Mouse (Mus musculus) CH12.LX (cell line): Measurements from ENCODE around the gene Med18. TPM values are rescaled to one million over a fixed set of nuclear protein-coding genes. Genes with fewer than 3 reads are reported as not detected.
"Not testable (repeated sequence)": the region's sequence is repeated elsewhere in the genome, so short reads cannot be mapped to it uniquely, and the experiment has no call there.

ENCODE experiments used
- DNase-seq: peaks from one replicate; pipeline ENCODE4 v3.0.0-alpha.2; 2013; ENCODE audit errors: extremely low read depth
- H3K27ac ChIP-seq: 2 replicates; pipeline ENCODE4 v1.5.1; 2012; ENCODE audit warnings: low read depth, mild to moderate bottlenecking, control low read depth, moderate library complexity; ENCODE audit not compliant: insufficient read depth
- H3K27me3 ChIP-seq: replicated peaks from 2 replicates; pipeline ENCODE3; 2012; ENCODE audit warnings: inconsistent platforms
- H3K36me3 ChIP-seq, 2 experiments: replicated peaks in 1 of 2; 2 replicates each; pipeline versions ENCODE3 to v1.6.1; 2012; ENCODE audit warnings: inconsistent platforms in 1 of 2, low read length in 1 of 2, mild to moderate bottlenecking in 1 of 2, mixed read lengths in 1 of 2, moderate library complexity in 1 of 2; ENCODE audit not compliant: control insufficient read depth in 1 of 2, insufficient read depth in 1 of 2
- H3K4me1 ChIP-seq, 2 experiments: 2 replicates each; pipeline ENCODE4 v1.6.1; 2012; ENCODE audit warnings: inconsistent platforms in 1 of 2, moderate library complexity in 1 of 2; ENCODE audit not compliant: insufficient read depth in 2 of 2, control insufficient read depth in 1 of 2
- H3K4me2 ChIP-seq: 2 replicates; pipeline ENCODE4 v1.6.1; 2012; ENCODE audit warnings: low read depth, mild to moderate bottlenecking, control low read depth; ENCODE audit not compliant: poor library complexity, insufficient read depth, severe bottlenecking
- H3K4me3 ChIP-seq, 3 experiments: fragments of 150-350 bp in 1 of 3; sonication (generic) in 1 of 3; replicated peaks in 1 of 3; 2 replicates each; pipeline versions ENCODE3 to v1.5.1; 2011 to 2012; ENCODE audit warnings: low read depth in 2 of 3, low read length in 2 of 3, mild to moderate bottlenecking in 2 of 3, moderate library complexity in 2 of 3, control low read depth in 1 of 3, improper control_type of control experiment in 1 of 3, inconsistent platforms in 1 of 3, mixed read lengths in 1 of 3; ENCODE audit not compliant: poor library complexity in 1 of 3
- H3K79me2 ChIP-seq: replicated peaks from 2 replicates; pipeline ENCODE4 v1.6.1; 2012; ENCODE audit warnings: mild to moderate bottlenecking, moderate library complexity; ENCODE audit not compliant: control insufficient read depth, poor library complexity, insufficient read depth, severe bottlenecking; ENCODE audit errors: extremely low read depth
- H3K9ac ChIP-seq: 2 replicates; pipeline ENCODE4 v1.6.1; 2012; ENCODE audit warnings: low read depth, mild to moderate bottlenecking, control low read depth, moderate library complexity; ENCODE audit not compliant: insufficient read depth
- H3K9me3 ChIP-seq: replicated peaks from 2 replicates; pipeline ENCODE3; 2012; ENCODE audit warnings: low read length, inconsistent platforms, mixed read lengths
- BHLHE40 ChIP-seq: IDR thresholded peaks from 2 replicates; pipeline ENCODE4 v1.6.1; 2011; ENCODE audit warnings: mild to moderate bottlenecking, low read depth, low read length, improper control_type of control experiment
- CTCF ChIP-seq, 2 experiments: IDR thresholded peaks in 1 of 2; conservative IDR thresholded peaks in 1 of 2; 2 replicates each; pipeline ENCODE4 v1.5.1; 2011 to 2012; ENCODE audit warnings: low read depth in 2 of 2, low read length in 2 of 2, improper control_type of control experiment in 1 of 2, inconsistent platforms in 1 of 2, mild to moderate bottlenecking in 1 of 2, moderate library complexity in 1 of 2
- E2F4 ChIP-seq: IDR thresholded peaks from 2 replicates; pipeline ENCODE4 v1.6.1; 2011; ENCODE audit warnings: low read depth, low read length, improper control_type of control experiment; ENCODE audit not compliant: insufficient replicate concordance
- KAT2A ChIP-seq: IDR thresholded peaks from 2 replicates; pipeline ENCODE4 v1.6.1; 2012; ENCODE audit warnings: low read length, improper control_type of control experiment, inconsistent platforms; ENCODE audit not compliant: insufficient replicate concordance
- MAFK ChIP-seq: IDR thresholded peaks from 2 replicates; pipeline ENCODE4 v1.6.1; 2011; ENCODE audit warnings: low read length, improper control_type of control experiment; ENCODE audit not compliant: insufficient replicate concordance
- MAX ChIP-seq: IDR thresholded peaks from 2 replicates; pipeline ENCODE4 v1.6.1; 2011; ENCODE audit warnings: low read length, improper control_type of control experiment
- MAZ ChIP-seq: IDR thresholded peaks from 2 replicates; pipeline ENCODE4 v1.6.1; 2012; ENCODE audit warnings: low read depth, mild to moderate bottlenecking, inconsistent platforms, low read length, improper control_type of control experiment, moderate library complexity
- MXI1 ChIP-seq: IDR thresholded peaks from 2 replicates; pipeline ENCODE4 v1.6.1; 2011; ENCODE audit warnings: mild to moderate bottlenecking, low read depth, low read length, improper control_type of control experiment
- MYC ChIP-seq: IDR thresholded peaks from 2 replicates; pipeline ENCODE4 v1.6.1; 2011; ENCODE audit warnings: low read depth, mild to moderate bottlenecking, improper control_type of control experiment, low read length
- POLR2AphosphoS2 ChIP-seq: IDR thresholded peaks from 2 replicates; pipeline ENCODE4 v1.6.1; 2011; ENCODE audit warnings: low read depth, low read length, improper control_type of control experiment
- RAD21 ChIP-seq: IDR thresholded peaks from 2 replicates; pipeline ENCODE4 v1.6.1; 2011; ENCODE audit warnings: low read depth, mild to moderate bottlenecking, low read length, improper control_type of control experiment, moderate library complexity
- SMC3 ChIP-seq: IDR thresholded peaks from 2 replicates; pipeline ENCODE4 v1.6.1; 2011; ENCODE audit warnings: low read depth, low read length, improper control_type of control experiment
- TCF12 ChIP-seq: IDR thresholded peaks from 2 replicates; pipeline ENCODE4 v1.6.1; 2014; ENCODE audit warnings: low read depth, mild to moderate bottlenecking, inconsistent platforms, low read length, improper control_type of control experiment
- UBTF ChIP-seq: IDR thresholded peaks from 2 replicates; pipeline ENCODE4 v1.6.1; 2012; ENCODE audit warnings: low read depth, mild to moderate bottlenecking, inconsistent platforms, low read length, improper control_type of control experiment, moderate library complexity
- USF2 ChIP-seq: conservative IDR thresholded peaks from 2 replicates; pipeline ENCODE4 v1.6.1; 2011; ENCODE audit warnings: low read depth, low read length, improper control_type of control experiment
- ZC3H11A ChIP-seq: IDR thresholded peaks from 2 replicates; pipeline ENCODE4 v1.6.1; 2012; ENCODE audit warnings: low read depth, mild to moderate bottlenecking, inconsistent platforms, low read length, improper control_type of control experiment
- ZKSCAN1 ChIP-seq: IDR thresholded peaks from 2 replicates; pipeline ENCODE4 v1.6.1; 2012; ENCODE audit warnings: low read depth, inconsistent platforms, low read length, improper control_type of control experiment, borderline replicate concordance
- ZMIZ1 ChIP-seq: IDR thresholded peaks from 2 replicates; pipeline ENCODE4 v1.6.1; 2012; ENCODE audit warnings: low read depth, mild to moderate bottlenecking, inconsistent platforms, low read length, improper control_type of control experiment
- ZNF384 ChIP-seq: IDR thresholded peaks from 2 replicates; pipeline ENCODE4 v1.6.1; 2012; ENCODE audit warnings: low read depth, low read length, improper control_type of control experiment, inconsistent platforms
- dilution Hi-C: fragments of 300-500 bp; cut with MboI; formaldehyde crosslinking; loops from 2 replicates; pipeline ENCODE4 v1.14.3; 2020; ENCODE audit warnings: low sequenced_read_pairs; ENCODE audit not compliant: extremely low pct_unique_long_range_greater_than_20kb, extremely low pct_ligation_motif_present
- in situ Hi-C: fragments of 300-500 bp; cut with MboI; formaldehyde crosslinking; loops from 3 replicates; pipeline ENCODE4 v1.14.3; 2019; ENCODE audit warnings: low sequenced_read_pairs, low pct_ligation_motif_present, low pct_unique_long_range_greater_than_20kb, mixed read lengths
- polyA plus RNA-seq: library from polyadenylated mRNA; unstranded; fragments of >175 nt; gene quantifications from 2 replicates; pipeline ENCODE4 v1.2.1, GENCODE M21; 2012; ENCODE audit warnings: low read depth; ENCODE audit not compliant: insufficient read length
- total RNA-seq, 2 experiments: library from RNA; depleted of rRNA; stranded (reverse); fragments of 300-350 nt in 1 of 2; fragments of >200 nt in 1 of 2; gene quantifications; 2 replicates each; pipeline ENCODE4 v1.2.3; 2012 to 2014

Med18 gene
- total and polyA plus RNA-seq, 3 experiments, result 12.7 to 17.6 (median 15.5) TPM

GRCm38 (mm10) chr4:132482956-132483608 lies 19.4 kb upstream of the Med18 start:
- Histone ChIP-seq H3K4me1 (peaks cover 0 to 5% of the 10 kb centered on the region in 2 experiments; a peak in 1 of 4 replicates), H3K36me3 (no peaks in the 10 kb centered on the region), H3K9me3 (no peaks in the 10 kb centered on the region), H3K4me2 (no peak overlapping the region), H3K9ac (no peak overlapping the region), H3K27ac (no peak overlapping the region), H3K4me3 (no peak overlapping the region), H3K27me3 (no peaks in the 10 kb centered on the region), H3K79me2 (no peaks in the 10 kb centered on the region)
- in situ Hi-C loops (no loop called here), dilution Hi-C loops (no loop called here)
- no peak for DNase-seq
- TF ChIP-seq UBTF (no peak), CTCF (conservative IDR thresholded peaks at IDR 0.05 in 1 of 2, IDR thresholded peaks at IDR 0.05 in 1 of 2; ENCODE audit: low read depth in 2 of 2, low read length in 2 of 2) (no peak), MYC (no peak), MAZ (no peak), BHLHE40 (no peak), E2F4 (no peak), ZKSCAN1 (no peak), POLR2AphosphoS2 (no peak), TCF12 (no peak), MXI1 (no peak), MAX (no peak), SMC3 (no peak), ZC3H11A (no peak), USF2 (no peak), KAT2A (no peak), MAFK (no peak), RAD21 (no peak), ZMIZ1 (no peak), ZNF384 (no peak)

GRCm38 (mm10) chr4:132482104-132482503 lies 18.4 kb upstream of the Med18 start:
- H3K4me1 ChIP-seq, H3K9ac ChIP-seq, H3K36me3 ChIP-seq, H3K27me3 ChIP-seq, H3K4me3 ChIP-seq, H3K4me2 ChIP-seq, H3K27ac ChIP-seq, dilution Hi-C loops, in situ Hi-C loops, H3K9me3 ChIP-seq, DNase-seq, H3K79me2 ChIP-seq: not testable (repeated sequence)
